Mouse (Mus musculus) olfactory bulb, adult 2 months (tissue): ENCODE measurements around the gene Actn1.

Experiments
- CTCF ChIP-seq: fragments of 200-500 bp; IDR thresholded peaks from 2 replicates; pipeline ENCODE4 v1.5.1; 2012; ENCODE audit warnings: low read depth, mild to moderate bottlenecking, low read length, moderate library complexity; ENCODE audit not compliant: insufficient read depth
- POLR2A ChIP-seq: fragments of 200-500 bp; IDR thresholded peaks from 2 replicates; pipeline ENCODE4 v1.6.1; 2012; ENCODE audit warnings: mild to moderate bottlenecking, low read depth, low read length, moderate library complexity; ENCODE audit not compliant: insufficient read depth

DNA sequence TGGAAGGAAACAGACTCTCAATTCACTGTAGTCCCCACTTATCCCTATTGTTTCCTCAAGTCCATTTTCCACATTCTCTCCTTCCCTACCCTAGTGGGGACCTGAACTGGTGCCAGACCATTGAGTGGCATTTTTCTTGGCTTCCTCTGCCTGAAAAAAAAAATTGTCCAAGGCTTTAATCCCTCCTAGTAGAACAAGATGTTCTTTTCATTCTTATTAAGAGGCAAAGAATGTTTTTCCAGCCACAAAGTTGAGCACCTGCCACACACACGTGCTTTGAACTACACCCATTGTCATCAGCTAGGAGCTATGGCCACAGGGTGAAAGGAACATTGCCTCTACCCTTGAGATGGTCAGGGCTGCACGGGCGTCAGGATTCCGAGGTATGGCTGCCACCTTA, 56.9 kb downstream of the Actn1 start:
- TF ChIP-seq CTCF (no peak), POLR2A (no peak)
